Mouse (Mus musculus) cerebellum, adult 2 months (tissue): ENCODE data around the gene Zfp207.

ENCODE experiments used
- CTCF ChIP-seq: fragments of 200-500 bp; IDR thresholded peaks from 2 replicates; pipeline ENCODE4 v1.5.1; 2011; ENCODE audit warnings: low read depth, mild to moderate bottlenecking, control low read depth, low read length, moderate library complexity, borderline replicate concordance; ENCODE audit not compliant: insufficient read depth
- POLR2A ChIP-seq: fragments of 200-500 bp; IDR thresholded peaks from 2 replicates; pipeline ENCODE4 v1.6.1; 2011; ENCODE audit warnings: low read length, control low read depth, borderline replicate concordance; ENCODE audit not compliant: insufficient read depth

GRCm38 (mm10) chr11:80376651-80377050 is 6.4 kb upstream of the Zfp207 start:
- TF ChIP-seq CTCF (no peak), POLR2A (no peak)
